Mouse (Mus musculus) stomach, embryonic 14.5 days (tissue): ENCODE results near the gene Agt. TPM values are rescaled to one million over a fixed set of nuclear protein-coding genes. Genes with fewer than 3 reads are reported as not detected.

ENCODE experiments used
- ATAC-seq: fragments of 200-750 bp; cut with Nextera tagmentation; 2 replicates; pipeline ENCODE4 v1.8.0; 2017; ENCODE audit warnings: low read depth, moderate TSS enrichment; ENCODE audit not compliant: insufficient number of reproducible peaks, insufficient read depth, low FRiP score
- H3K27ac ChIP-seq: fragments of 300-500 bp; sonication (generic); 2 replicates; pipeline ENCODE4 v1.5.1; 2014; ENCODE audit warnings: mild to moderate bottlenecking, low read length, moderate library complexity, mixed read lengths
- H3K27me3 ChIP-seq: fragments of 300-500 bp; sonication (generic); 2 replicates; pipeline ENCODE4 v1.6.1; 2014; ENCODE audit warnings: low read length, control low read depth, mixed read lengths; ENCODE audit not compliant: control insufficient read depth, insufficient read depth
- H3K36me3 ChIP-seq: fragments of 300-500 bp; sonication (generic); 2 replicates; pipeline ENCODE4 v1.6.1; 2014; ENCODE audit warnings: mild to moderate bottlenecking, control low read depth, low read length, moderate library complexity, mixed read lengths; ENCODE audit not compliant: control insufficient read depth, insufficient read depth
- H3K4me1 ChIP-seq: fragments of 300-500 bp; sonication (generic); 2 replicates; pipeline ENCODE4 v1.6.1; 2014; ENCODE audit warnings: low read length, control low read depth, mixed read lengths; ENCODE audit not compliant: control insufficient read depth, insufficient read depth
- H3K4me2 ChIP-seq: fragments of 300-500 bp; sonication (generic); replicated peaks from 2 replicates; pipeline ENCODE4 v1.6.1; 2014; ENCODE audit warnings: low read depth, low read length, control low read depth
- H3K4me3 ChIP-seq: fragments of 300-500 bp; sonication (generic); 2 replicates; pipeline ENCODE4 v1.5.1; 2014; ENCODE audit warnings: low read depth, low read length, control low read depth
- H3K9ac ChIP-seq: fragments of 300-500 bp; sonication (generic); replicated peaks from 2 replicates; pipeline ENCODE4 v1.6.1; 2014; ENCODE audit warnings: low read depth, mild to moderate bottlenecking, control low read depth, low read length, moderate library complexity, mixed read lengths
- H3K9me3 ChIP-seq: fragments of 300-500 bp; sonication (generic); 2 replicates; pipeline ENCODE4 v1.6.1; 2016; ENCODE audit warnings: low read depth, low read length, control low read depth; ENCODE audit not compliant: control insufficient read depth
- WGBS: fragments of 180-500 bp; shearing (Covaris S2); extraction: QIAGEN DNeasy Blood & Tissue Kit; methylation state at CpG from one replicate; pipeline ENCODE4 v1.1.7; 2014; 5-methylcytosine and 5-hydroxymethylcytosine counted together
- polyA plus RNA-seq: library from polyadenylated mRNA; unstranded; fragments of >200 nt; fragmentation: Nextera tagmentation; extraction: Ambion mirVana; gene quantifications from 2 replicates; pipeline ENCODE4 v1.2.1, GENCODE M21; 2014

The Agt gene
- 1.8 and 2.4 TPM in 2 replicates for polyA plus RNA-seq

GRCm38 (mm10) chr8:124569593-124569992 lies at the start of gene Agt:
Gene Agt, minus strand, starts transcription at chr8:124569706.
- no peak for ATAC-seq
- H3K4me2 ChIP-seq = no peak within 1 kb of the TSS
- H3K9ac ChIP-seq = no peak within 1 kb of the TSS
- no peak within 1 kb of the TSS for H3K27ac ChIP-seq
- no peaks in the 10 kb centered on the region for H3K27me3 ChIP-seq
- 0 out of 2 replicates have a peak, but pooled peaks cover 2% of the 10 kb centered on the region for H3K4me1 ChIP-seq
- no peak within 1 kb of the TSS for H3K4me3 ChIP-seq
- 75% methylated on average over 2 of the region's 2 CpGs for WGBS
- H3K9me3 ChIP-seq = no peaks in the 10 kb centered on the region
- no peaks in the 10 kb centered on the region for H3K36me3 ChIP-seq

- Histone ChIP-seq H3K9me3 (no peaks in the 10 kb centered on the region), H3K36me3 (no peaks in the 10 kb centered on the region), H3K4me3 (no peak overlapping the region), H3K27ac (no peak overlapping the region), H3K9ac (no peak overlapping the region), H3K27me3 (no peaks in the 10 kb centered on the region), H3K4me2 (no peak overlapping the region), H3K4me1 (0 out of 2 replicates have a peak, but pooled peaks cover 2% of the 10 kb centered on the region)
- WGBS = 57% methylated on average over 9 of the region's 9 CpGs
- ATAC-seq = no peak
These were observed 48.7 kb upstream of the Agt start for GRCm38 (mm10) chr8:124618252-124618651.

GRCm38 (mm10) chr8:124617266-124617869 lies 47.9 kb upstream of the Agt start:
- H3K4me3 ChIP-seq = peak overlapping the region; percentile 22; the same call in 1 of the 2 replicates
- 11% methylated on average over 17 of the region's 17 CpGs for WGBS
- 0 out of 2 replicates have a peak, but pooled peaks cover 2% of the 10 kb centered on the region for H3K4me1 ChIP-seq
- H3K27ac ChIP-seq = no peak overlapping the region
- H3K9me3 ChIP-seq = no peaks in the 10 kb centered on the region
- no peaks in the 10 kb centered on the region for H3K36me3 ChIP-seq
- peak overlapping the region; percentile 62 for H3K4me2 ChIP-seq
- 0 out of 2 replicates have a peak, but pooled peaks have one; percentile 38 for ATAC-seq
- no peaks in the 10 kb centered on the region for H3K27me3 ChIP-seq
- H3K9ac ChIP-seq = peak overlapping the region; percentile 30; the same call in 1 of the 2 replicates

GRCm38 (mm10) chr8:124614325-124614724 lies 44.8 kb upstream of the Agt start:
- Histone ChIP-seq H3K27me3 (no peaks in the 10 kb centered on the region), H3K4me3 (no peak overlapping the region), H3K4me1 (0 out of 2 replicates have a peak, but pooled peaks cover 2% of the 10 kb centered on the region), H3K9ac (no peak overlapping the region), H3K9me3 (no peaks in the 10 kb centered on the region), H3K27ac (no peak overlapping the region), H3K4me2 (no peak overlapping the region), H3K36me3 (no peaks in the 10 kb centered on the region)
- no peak for ATAC-seq
- 68% methylated on average over 5 of the region's 6 CpGs for WGBS

- no peak for ATAC-seq
- Histone ChIP-seq H3K36me3 (no peaks in the 10 kb centered on the region), H3K4me1 (no peaks in the 10 kb centered on the region), H3K27me3 (no peaks in the 10 kb centered on the region), H3K9me3 (no peaks in the 10 kb centered on the region), H3K9ac (no peak overlapping the region), H3K4me3 (no peak overlapping the region), H3K4me2 (no peak overlapping the region), H3K27ac (no peak overlapping the region)
- WGBS = 81% methylated on average over 9 of the region's 9 CpGs
These were observed 39.5 kb upstream of the Agt start for GRCm38 (mm10) chr8:124608972-124609353.

GRCm38 (mm10) chr8:124608239-124608971 lies 38.9 kb upstream of the Agt start:
- H3K4me1 ChIP-seq = no peaks in the 10 kb centered on the region
- H3K4me2 ChIP-seq = no peak overlapping the region
- no peak for ATAC-seq
- H3K27ac ChIP-seq = no peak overlapping the region
- H3K27me3 ChIP-seq = no peaks in the 10 kb centered on the region
- 69% methylated on average over 13 of the region's 13 CpGs for WGBS
- no peak overlapping the region for H3K4me3 ChIP-seq
- no peaks in the 10 kb centered on the region for H3K36me3 ChIP-seq
- H3K9ac ChIP-seq = no peak overlapping the region
- no peaks in the 10 kb centered on the region for H3K9me3 ChIP-seq

GRCm38 (mm10) chr8:124604066-124604465 lies 34.6 kb upstream of the Agt start:
- H3K27ac ChIP-seq = no peak overlapping the region
- no peaks in the 10 kb centered on the region for H3K27me3 ChIP-seq
- no peaks in the 10 kb centered on the region for H3K9me3 ChIP-seq
- no peaks in the 10 kb centered on the region for H3K36me3 ChIP-seq
- no peaks in the 10 kb centered on the region for H3K4me1 ChIP-seq
- H3K4me3 ChIP-seq = no peak overlapping the region
- H3K9ac ChIP-seq = no peak overlapping the region
- no peak for ATAC-seq
- WGBS = 72% methylated on average over 5 of the region's 5 CpGs
- no peak overlapping the region for H3K4me2 ChIP-seq

- WGBS = 75% methylated on average over 4 of the region's 4 CpGs
- Histone ChIP-seq H3K27me3 (no peaks in the 10 kb centered on the region), H3K9ac (no peak overlapping the region), H3K27ac (no peak overlapping the region), H3K36me3 (no peaks in the 10 kb centered on the region), H3K4me2 (no peak overlapping the region), H3K4me3 (no peak overlapping the region), H3K9me3 (no peaks in the 10 kb centered on the region), H3K4me1 (peaks cover 6% of the 10 kb centered on the region; the same call in 1 of the 2 replicates)
- ATAC-seq = no peak
These were observed 19.9 kb upstream of the Agt start for GRCm38 (mm10) chr8:124589393-124589792.
